Mouse (Mus musculus) E14TG2a.4 (cell line): ENCODE results near the gene Fam186a.

Source experiments
- CTCF ChIP-seq: conservative IDR thresholded peaks from 2 replicates; pipeline ENCODE4 v1.5.1; 2014; ENCODE audit warnings: low read length
- NANOG ChIP-seq: IDR thresholded peaks from 2 replicates; pipeline ENCODE4 v1.6.1; 2014; ENCODE audit warnings: borderline replicate concordance, low read length, mixed read lengths

DNA sequence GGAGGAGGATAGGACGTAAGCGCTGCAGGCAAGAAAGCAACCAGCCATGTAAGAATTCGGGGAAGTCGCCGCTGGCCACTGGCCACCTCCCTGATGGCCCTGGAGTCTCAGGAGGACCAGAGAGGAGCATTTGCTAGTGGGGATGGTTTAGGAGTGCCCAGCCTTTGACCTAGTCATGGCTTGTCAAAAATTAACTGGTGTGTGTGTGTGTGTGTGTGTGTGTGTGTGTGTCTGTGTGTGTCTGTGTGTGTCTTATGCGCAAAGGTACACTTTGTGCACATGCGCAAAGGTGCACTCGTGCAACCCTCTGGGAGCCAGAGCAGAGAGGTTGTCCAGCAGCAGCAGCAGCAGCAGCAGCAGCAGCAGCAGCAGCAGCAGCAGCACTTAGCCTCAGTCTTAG is 29.0 kb downstream of the Fam186a start:
- no peak for TF ChIP-seq CTCF
- no peak for TF ChIP-seq NANOG
